Mouse (Mus musculus) MEL (cell line): ENCODE measurements around the gene Pdlim5.

ENCODE experiments used
- BHLHE40 ChIP-seq: IDR thresholded peaks from 2 replicates; pipeline ENCODE4 v1.6.1; 2012; ENCODE audit warnings: low read depth, mild to moderate bottlenecking, inconsistent platforms, low read length, improper control_type of control experiment, borderline replicate concordance
- CTCF ChIP-seq, 3 experiments: IDR thresholded peaks in 2 of 3; conservative IDR thresholded peaks in 1 of 3; 2 replicates each; pipeline ENCODE4 v1.5.1; 2011 to 2012; ENCODE audit warnings: low read length in 3 of 3, low read depth in 2 of 3, mild to moderate bottlenecking in 2 of 3, improper control_type of control experiment in 1 of 3, inconsistent platforms in 1 of 3, mixed read lengths in 1 of 3, moderate library complexity in 1 of 3; ENCODE audit not compliant: control insufficient read depth in 1 of 3, insufficient read depth in 1 of 3, poor library complexity in 1 of 3, severe bottlenecking in 1 of 3
- EP300 ChIP-seq, 2 experiments: IDR thresholded peaks; 2 replicates each; pipeline ENCODE4 v1.6.1; 2011; ENCODE audit warnings: improper control_type of control experiment in 2 of 2, low read length in 2 of 2, low read depth in 1 of 2, mild to moderate bottlenecking in 1 of 2
- HCFC1 ChIP-seq: IDR thresholded peaks from 2 replicates; pipeline ENCODE4 v1.6.1; 2012; ENCODE audit warnings: low read depth, mild to moderate bottlenecking, inconsistent platforms, low read length, improper control_type of control experiment, moderate library complexity
- MAFK ChIP-seq: IDR thresholded peaks from 2 replicates; pipeline ENCODE4 v1.6.1; 2011; ENCODE audit warnings: low read depth, mild to moderate bottlenecking, low read length, improper control_type of control experiment, borderline replicate concordance
- MAX ChIP-seq: IDR thresholded peaks from 2 replicates; pipeline ENCODE4 v1.6.1; 2011; ENCODE audit warnings: low read length, improper control_type of control experiment
- MYC ChIP-seq: IDR thresholded peaks from 2 replicates; pipeline ENCODE4 v1.6.1; 2011; ENCODE audit warnings: low read depth, mild to moderate bottlenecking, low read length, improper control_type of control experiment, moderate library complexity
- POLR2A ChIP-seq, 2 experiments: IDR thresholded peaks; 2 replicates each; pipeline ENCODE4 v1.6.1; 2011 to 2012; ENCODE audit warnings: low read length in 2 of 2, mild to moderate bottlenecking in 2 of 2, control low read depth in 1 of 2, improper control_type of control experiment in 1 of 2, low read depth in 1 of 2, moderate library complexity in 1 of 2; ENCODE audit not compliant: control insufficient read depth in 1 of 2, insufficient read depth in 1 of 2, poor library complexity in 1 of 2
- POLR2AphosphoS5 ChIP-seq: IDR thresholded peaks from 2 replicates; pipeline ENCODE4 v1.6.1; 2012; ENCODE audit warnings: low read depth, borderline replicate concordance, mild to moderate bottlenecking, inconsistent platforms, low read length, moderate library complexity, mixed read lengths
- TAL1 ChIP-seq: IDR thresholded peaks from 2 replicates; pipeline ENCODE4 v1.6.1; 2012; ENCODE audit warnings: mild to moderate bottlenecking, inconsistent platforms, low read length, moderate library complexity, mixed read lengths
- TCF12 ChIP-seq: IDR thresholded peaks from 2 replicates; pipeline ENCODE4 v1.6.1; 2014; ENCODE audit warnings: low read depth, mild to moderate bottlenecking, inconsistent platforms, low read length, improper control_type of control experiment, moderate library complexity
- USF2 ChIP-seq, 2 experiments: IDR thresholded peaks; 2 replicates each; pipeline ENCODE4 v1.6.1; 2011 to 2012; ENCODE audit warnings: improper control_type of control experiment in 2 of 2, low read length in 2 of 2, borderline replicate concordance in 1 of 2, inconsistent platforms in 1 of 2, low read depth in 1 of 2, mild to moderate bottlenecking in 1 of 2; ENCODE audit not compliant: insufficient read depth in 1 of 2
- ZMIZ1 ChIP-seq: IDR thresholded peaks from 2 replicates; pipeline ENCODE4 v1.6.1; 2012; ENCODE audit warnings: low read depth, mild to moderate bottlenecking, inconsistent platforms, low read length, improper control_type of control experiment, moderate library complexity

DNA sequence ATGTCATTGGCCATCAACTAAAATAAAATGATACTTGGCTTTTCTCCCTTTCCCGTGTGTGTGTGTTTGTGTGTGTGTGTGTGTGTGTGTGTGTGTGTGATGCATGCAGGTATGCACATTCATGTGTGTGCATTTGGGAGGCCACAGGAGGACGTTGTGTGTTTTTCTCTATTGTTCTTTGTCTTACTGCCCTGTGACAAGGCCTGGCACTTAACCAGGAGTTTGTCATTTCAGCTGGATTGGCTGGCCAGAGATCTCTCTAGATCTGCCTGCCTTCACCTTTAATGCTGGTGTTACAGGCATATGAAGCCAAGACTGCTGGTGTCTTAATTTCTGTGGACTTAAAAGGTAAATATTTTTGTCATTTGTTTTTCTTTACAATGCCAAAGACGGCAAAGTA, 22.5 kb upstream of the Pdlim5 start:
- no peak for TF ChIP-seq POLR2A (IDR thresholded peaks at IDR 0.05; ENCODE audit: control insufficient read depth in 1 of 2, insufficient read depth in 1 of 2, low read depth in 1 of 2, low read length in 2 of 2, poor library complexity in 1 of 2)
- TF ChIP-seq MAX = no peak
- TF ChIP-seq HCFC1 = no peak
- no peak for TF ChIP-seq CTCF (IDR thresholded peaks at IDR 0.05 in 2 of 3, conservative IDR thresholded peaks at IDR 0.05 in 1 of 3; ENCODE audit: control insufficient read depth in 1 of 3, insufficient read depth in 1 of 3, low read depth in 2 of 3, low read length in 3 of 3, poor library complexity in 1 of 3, severe bottlenecking in 1 of 3)
- no peak for TF ChIP-seq TAL1
- no peak for TF ChIP-seq MYC
- no peak for TF ChIP-seq EP300 (IDR thresholded peaks at IDR 0.05; ENCODE audit: low read depth in 1 of 2, low read length in 2 of 2)
- no peak for TF ChIP-seq POLR2AphosphoS5
- no peak for TF ChIP-seq TCF12
- TF ChIP-seq MAFK = no peak
- TF ChIP-seq BHLHE40 = no peak
- no peak for TF ChIP-seq ZMIZ1
- no peak for TF ChIP-seq USF2 (IDR thresholded peaks at IDR 0.05; ENCODE audit: borderline replicate concordance in 1 of 2, insufficient read depth in 1 of 2, low read depth in 1 of 2, low read length in 2 of 2)
